Mouse (Mus musculus) mesoderm, embryonic 11.5 days (tissue): ENCODE data around the gene Gm38431.

Experiments
- DNase-seq: peaks from one replicate; pipeline ENCODE4 v3.0.0-alpha.2; 2012; ENCODE audit warnings: low read depth, low spot score

Gm38431 gene

GRCm38 (mm10) chr9:21041308-21041707, 50.5 kb downstream of the Gm38431 start:
- no peak for DNase-seq

- no peak for DNase-seq
Observed at GRCm38 (mm10) chr9:21039779-21040178, 52.0 kb downstream of the Gm38431 start.

- DNase-seq = no peak
Observed at GRCm38 (mm10) chr9:21037481-21037891, 54.3 kb downstream of the Gm38431 start.

GRCm38 (mm10) chr9:21036666-21037065, 55.1 kb downstream of the Gm38431 start:
- DNase-seq = no peak

GRCm38 (mm10) chr9:21036161-21036560, 55.6 kb downstream of the Gm38431 start:
- DNase-seq = no peak

- no peak for DNase-seq
Observed at GRCm38 (mm10) chr9:21035586-21035985, 56.2 kb downstream of the Gm38431 start.

- no peak for DNase-seq
Observed at GRCm38 (mm10) chr9:21034481-21035085, 57.2 kb downstream of the Gm38431 start.

DNA sequence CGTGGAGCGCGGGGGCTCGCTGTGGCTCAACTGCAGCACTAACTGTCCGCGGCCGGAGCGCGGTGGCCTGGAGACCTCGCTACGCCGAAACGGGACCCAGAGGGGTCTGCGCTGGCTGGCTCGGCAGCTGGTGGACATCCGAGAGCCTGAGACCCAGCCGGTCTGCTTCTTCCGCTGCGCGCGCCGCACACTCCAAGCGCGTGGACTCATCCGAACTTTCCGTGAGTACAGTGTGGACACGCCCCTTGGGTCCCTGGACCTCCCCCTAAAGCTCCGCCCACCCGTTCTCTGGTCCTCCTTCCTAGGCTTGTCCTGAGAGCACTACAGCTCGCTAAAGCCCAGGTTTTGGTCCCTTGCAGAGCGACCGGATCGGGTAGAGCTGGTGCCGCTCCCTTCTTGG, 58.7 kb downstream of the Gm38431 start:
- DNase-seq = peak; percentile 82

DNA sequence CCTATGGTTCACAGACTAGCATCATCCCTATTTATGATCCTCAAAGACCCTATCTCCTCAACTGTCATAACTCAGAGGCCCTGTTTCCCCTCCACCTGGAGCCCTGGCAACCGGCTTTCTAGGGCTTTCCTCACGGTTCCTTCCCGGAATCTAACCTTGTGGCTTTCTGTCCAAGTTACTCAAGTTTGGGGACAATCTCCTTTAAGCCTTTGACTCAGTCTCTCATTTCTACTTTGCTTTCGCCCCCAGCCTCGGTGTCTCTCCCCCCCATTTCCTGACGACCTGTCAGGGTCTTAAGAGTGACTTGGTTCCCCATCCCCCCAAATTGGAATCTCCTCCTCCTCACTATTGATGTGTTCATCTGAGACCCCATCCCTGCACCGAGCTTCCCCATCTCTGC, 59.3 kb downstream of the Gm38431 start:
- no peak for DNase-seq

DNA sequence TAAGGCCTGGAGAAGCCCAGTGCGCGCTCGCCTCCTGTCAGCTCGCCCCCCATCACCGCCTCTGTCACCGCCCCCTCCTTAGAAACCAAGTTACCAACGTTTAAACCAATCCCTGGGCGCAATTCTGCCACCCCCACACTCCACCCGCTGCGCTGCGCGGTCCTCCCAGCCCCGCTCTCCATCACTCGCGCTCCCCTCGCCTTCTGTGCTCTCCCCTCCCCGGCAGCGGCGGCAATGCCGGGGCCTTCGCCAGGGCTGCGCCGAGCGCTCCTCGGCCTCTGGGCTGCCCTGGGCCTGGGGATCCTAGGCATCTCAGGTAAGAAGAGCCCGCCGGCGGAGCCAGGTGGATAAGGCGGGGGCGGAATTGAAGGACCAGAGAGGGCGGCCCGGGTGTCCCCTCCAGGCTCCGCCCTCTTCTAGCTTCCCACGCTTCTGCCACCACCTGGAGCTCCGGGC, 59.9 kb downstream of the Gm38431 start, which contains the start of gene Icam5:
TSS of gene Icam5 (plus strand) at position 178 of the 456 bp plus-strand sequence.
- DNase-seq = no peak

GRCm38 (mm10) chr9:21031251-21031895, 60.4 kb downstream of the Gm38431 start:
- no peak for DNase-seq

DNA sequence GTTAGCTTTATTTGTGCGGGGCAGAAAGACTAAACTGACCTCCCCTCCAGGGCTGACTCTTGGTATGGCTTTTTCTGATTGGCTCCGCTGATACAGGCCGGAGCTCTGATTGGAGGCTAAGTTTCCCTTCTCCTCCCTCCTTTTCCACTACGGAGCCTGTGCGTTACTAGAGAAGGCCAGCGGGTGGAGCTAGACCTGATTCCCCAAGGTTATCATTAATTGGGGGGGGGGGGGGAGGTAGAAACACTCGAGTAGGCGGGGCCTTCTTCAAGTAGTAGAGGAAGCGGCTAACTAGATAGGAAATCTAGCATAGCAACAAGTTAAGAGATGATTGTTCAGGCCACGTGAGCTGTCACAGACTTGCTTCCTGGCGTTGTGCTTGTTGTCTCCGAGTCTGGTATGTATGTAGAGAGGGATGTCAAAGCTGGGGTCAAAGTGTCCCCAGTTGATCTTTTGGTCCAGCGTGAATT, 61.0 kb downstream of the Gm38431 start:
- DNase-seq = peak; percentile 90

GRCm38 (mm10) chr9:21030055-21030600, 61.7 kb downstream of the Gm38431 start:
- DNase-seq = no peak

DNA sequence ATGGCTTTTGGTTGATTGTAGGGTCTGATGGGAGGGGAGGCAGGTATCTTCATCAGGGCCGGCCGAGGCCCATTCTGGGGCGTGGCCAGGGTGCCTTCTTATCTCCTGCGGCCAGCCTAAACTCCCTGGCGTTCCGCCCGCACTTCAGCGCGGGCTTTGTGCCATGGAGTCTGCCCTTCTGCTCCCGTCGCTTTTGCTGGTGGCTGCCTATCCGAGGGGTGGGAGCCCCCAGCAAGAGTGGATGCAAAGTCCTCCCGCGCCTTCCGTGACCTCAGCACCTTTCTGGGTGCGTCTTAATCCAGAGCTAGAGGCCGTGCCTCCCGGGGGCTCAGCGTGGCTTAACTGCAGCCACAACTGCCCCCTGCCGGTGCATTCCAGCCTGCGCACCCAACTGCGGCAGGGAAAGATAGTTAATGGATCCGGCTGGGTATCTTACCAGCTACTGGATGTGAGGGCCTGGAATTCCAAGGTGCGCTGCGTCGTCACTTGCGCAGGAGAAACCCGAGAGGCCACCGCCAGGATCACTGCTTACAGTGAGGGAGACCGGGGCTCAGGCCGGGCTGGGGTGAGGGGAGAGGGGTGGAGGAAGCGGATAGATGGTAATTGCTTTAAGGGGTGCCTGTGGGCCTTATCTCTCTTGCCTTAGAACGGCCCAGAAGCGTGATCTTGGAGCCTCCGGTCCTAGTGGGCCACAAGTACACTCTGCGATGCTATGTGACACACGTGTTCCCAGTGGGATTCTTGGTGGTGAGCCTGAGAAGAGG, 62.3 kb downstream of the Gm38431 start, which contains the start of gene Icam4:
TSS of gene Icam4 (plus strand) at position 83 of the 764 bp plus-strand sequence.
- DNase-seq = peak; percentile 85

DNA sequence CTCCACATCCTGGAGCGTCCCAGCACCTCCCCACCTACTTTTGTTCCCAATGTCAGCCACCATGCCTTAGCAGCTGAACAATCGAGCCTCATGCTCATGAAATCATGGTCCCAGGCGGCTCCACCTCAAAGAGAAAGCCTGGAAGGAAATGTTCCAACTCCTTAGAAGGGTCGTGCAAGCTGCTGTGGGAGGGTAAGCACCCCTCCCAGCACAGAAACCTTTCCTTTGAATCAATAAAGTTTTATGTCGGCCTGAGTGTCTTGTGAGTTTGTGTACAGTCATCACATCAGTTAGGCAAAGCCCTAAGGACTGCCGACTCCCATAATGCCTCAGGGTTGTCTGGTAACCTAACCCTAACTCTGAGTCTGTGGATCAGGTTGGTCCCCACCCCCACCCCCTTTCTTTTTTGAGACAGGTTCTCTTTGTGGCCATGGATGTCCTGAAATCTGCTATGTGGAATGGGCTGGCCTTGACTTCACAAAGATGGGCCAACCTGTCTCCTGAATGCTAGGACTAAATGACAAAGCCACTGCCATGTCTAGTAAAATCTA, 63.2 kb downstream of the Gm38431 start:
- no peak for DNase-seq

- DNase-seq = no peak
Observed at GRCm38 (mm10) chr9:21027774-21028290, 64.0 kb downstream of the Gm38431 start.

DNA sequence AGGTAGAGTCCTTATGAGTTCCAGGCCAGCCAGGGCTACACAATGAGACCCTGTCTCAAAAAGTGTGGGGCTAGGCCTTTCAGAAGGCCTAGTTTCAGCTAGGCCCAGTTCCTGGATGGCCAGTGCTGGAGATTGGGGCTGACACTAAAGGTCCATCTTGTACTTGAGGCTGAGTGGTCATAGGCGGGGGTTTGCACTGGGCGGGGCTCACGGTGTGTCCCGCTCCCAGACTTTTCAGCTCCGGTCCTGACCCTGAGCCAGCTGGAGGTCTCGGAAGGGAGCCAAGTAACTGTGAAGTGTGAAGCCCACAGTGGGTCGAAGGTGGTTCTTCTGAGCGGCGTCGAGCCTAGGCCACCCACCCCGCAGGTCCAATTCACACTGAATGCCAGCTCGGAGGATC, 64.9 kb downstream of the Gm38431 start:
- no peak for DNase-seq

DNA sequence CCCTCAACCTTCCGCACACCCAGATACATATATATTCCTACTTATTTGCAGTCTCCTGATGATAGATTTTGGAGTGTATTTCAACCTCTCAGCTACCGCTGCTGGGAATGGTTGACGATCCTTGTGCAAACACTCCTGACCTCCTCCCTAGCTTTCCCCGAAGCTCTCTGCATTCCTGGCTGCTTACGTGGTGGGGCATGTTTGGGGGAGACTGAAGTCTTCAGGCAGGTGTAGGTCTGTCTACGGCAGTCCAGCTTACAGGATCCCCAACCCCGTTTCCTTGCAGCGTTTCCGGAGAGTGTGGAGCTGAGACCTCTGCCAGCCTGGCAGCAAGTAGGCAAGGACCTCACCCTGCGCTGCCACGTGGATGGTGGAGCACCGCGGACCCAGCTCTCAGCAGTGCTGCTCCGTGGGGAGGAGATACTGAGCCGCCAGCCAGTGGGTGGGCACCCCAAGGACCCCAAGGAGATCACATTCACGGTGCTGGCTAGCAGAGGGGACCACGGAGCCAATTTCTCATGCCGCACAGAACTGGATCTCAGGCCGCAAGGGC, 66.5 kb downstream of the Gm38431 start:
- no peak for DNase-seq

GRCm38 (mm10) chr9:21022726-21023125, 69.1 kb downstream of the Gm38431 start:
- no peak for DNase-seq

DNA sequence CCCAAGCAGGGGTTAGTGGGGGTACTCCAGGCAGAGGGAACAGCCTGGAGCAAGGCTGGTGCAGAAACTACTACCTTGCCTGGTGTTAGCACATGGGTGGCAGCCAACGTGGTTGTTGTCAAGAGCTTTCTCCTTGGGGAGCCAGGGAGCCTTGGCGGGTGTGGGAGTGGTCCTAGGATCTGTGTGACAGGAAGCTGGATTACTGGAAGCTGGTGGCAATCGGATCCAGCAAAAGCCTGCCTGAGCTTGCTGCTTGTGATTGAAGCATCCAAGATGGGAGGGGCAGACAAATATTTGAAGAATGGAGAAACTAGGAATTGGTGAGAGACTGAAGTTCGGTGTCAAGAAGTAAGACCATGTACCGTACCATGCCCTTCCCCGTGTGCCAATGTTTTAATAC, 69.5 kb downstream of the Gm38431 start:
- no peak for DNase-seq

GRCm38 (mm10) chr9:21021363-21021762, 70.4 kb downstream of the Gm38431 start:
- DNase-seq = no peak
